Mouse (Mus musculus) E14TG2a.4 (cell line): ENCODE measurements around the gene Pla2g16.

Experiments
- CTCF ChIP-seq: conservative IDR thresholded peaks from 2 replicates; pipeline ENCODE4 v1.5.1; 2014; ENCODE audit warnings: low read length
- POU5F1 ChIP-seq: IDR thresholded peaks from 2 replicates; pipeline ENCODE4 v1.6.1; 2014; ENCODE audit warnings: low read length, borderline replicate concordance

DNA sequence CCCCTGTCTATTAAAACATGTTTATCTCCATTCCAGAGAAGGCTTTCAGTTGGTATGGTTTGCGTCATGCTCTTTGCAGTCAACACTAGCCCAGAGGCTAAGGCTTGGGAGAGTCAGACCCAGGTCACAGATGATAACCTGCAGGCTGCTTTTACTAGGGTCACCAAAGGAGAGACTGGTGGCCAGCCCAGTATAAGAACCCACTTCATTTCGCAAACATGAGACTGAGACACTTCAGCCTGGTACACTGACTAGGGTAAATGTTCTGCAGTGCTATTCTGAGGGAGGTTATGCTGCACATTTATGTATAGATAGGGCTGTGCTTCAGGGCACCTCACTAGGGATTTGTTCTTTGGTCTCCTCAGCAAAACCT lies 5.0 kb upstream of the Pla2g16 start:
- no peak for TF ChIP-seq CTCF
- no peak for TF ChIP-seq POU5F1
